Mouse (Mus musculus) erythroid progenitor cell, adult 5-6 weeks (primary cell): ENCODE data around the gene Tpm1. TPM values are rescaled to one million over a fixed set of nuclear protein-coding genes. Genes with fewer than 3 reads are reported as not detected.

Source experiments
- ATAC-seq: replicated peaks from 2 replicates; pipeline ENCODE4 v1.8.0; 2016; ENCODE audit warnings: moderate number of reproducible peaks, mild to moderate bottlenecking, moderate TSS enrichment, inconsistent platforms; ENCODE audit not compliant: poor library complexity, low FRiP score, severe bottlenecking
- total RNA-seq, 2 experiments: library from RNA; stranded (forward) in 1 of 2; stranded (reverse) in 1 of 2; fragments of 150-400 nt in 1 of 2; fragments of 186-747, 209-891 nt in 1 of 2; gene quantifications; 2 replicates each; pipeline versions ENCODE4 v1.2.3 to v1.2.4; 2015 to 2017; ENCODE audit warnings: low replicate concordance in 2 of 2

Gene Tpm1
- total RNA-seq (2015; ENCODE audit: low replicate concordance) = 53.7 and 60.2 TPM in 2 replicates
- 68.7 and 75.5 TPM in 2 replicates for total RNA-seq (2017; ENCODE audit: low replicate concordance)

- ATAC-seq = 0 out of 2 replicates have a peak, but pooled peaks have one; percentile 16
Measured at GRCm38 (mm10) chr9:67049086-67049824, at the start of gene Tpm1. Tpm1 (minus strand) TSS chr9:67049406.

GRCm38 (mm10) chr9:67094371-67094770 lies 45.2 kb upstream of the Tpm1 start:
- ATAC-seq = no peak

GRCm38 (mm10) chr9:67092210-67092609 lies 43.0 kb upstream of the Tpm1 start:
- ATAC-seq = no peak

- no peak for ATAC-seq
Measured at GRCm38 (mm10) chr9:67091598-67091997, 42.4 kb upstream of the Tpm1 start.

- ATAC-seq = no peak
Measured at GRCm38 (mm10) chr9:67091151-67091550, 41.9 kb upstream of the Tpm1 start.

GRCm38 (mm10) chr9:67090633-67091045 lies 41.4 kb upstream of the Tpm1 start:
- no peak for ATAC-seq

- no peak for ATAC-seq
Measured at GRCm38 (mm10) chr9:67089167-67089566, 40.0 kb upstream of the Tpm1 start.

- no peak; the same call in 1 of the 2 replicates for ATAC-seq
Measured at GRCm38 (mm10) chr9:67083801-67084200, 34.6 kb upstream of the Tpm1 start.

GRCm38 (mm10) chr9:67081688-67082087 lies 32.5 kb upstream of the Tpm1 start:
- no peak for ATAC-seq

GRCm38 (mm10) chr9:67077658-67078319 lies 28.6 kb upstream of the Tpm1 start:
- ATAC-seq = no peak

GRCm38 (mm10) chr9:67077266-67077657 lies 28.1 kb upstream of the Tpm1 start:
- no peak for ATAC-seq

GRCm38 (mm10) chr9:67072182-67072581 lies 23.0 kb upstream of the Tpm1 start:
- ATAC-seq = no peak

GRCm38 (mm10) chr9:67071596-67071995 lies 22.4 kb upstream of the Tpm1 start:
- ATAC-seq = no peak

GRCm38 (mm10) chr9:67071103-67071502 lies 21.9 kb upstream of the Tpm1 start:
- ATAC-seq = no peak

GRCm38 (mm10) chr9:67066616-67067015 lies 17.4 kb upstream of the Tpm1 start:
- no peak for ATAC-seq

GRCm38 (mm10) chr9:67059714-67060113 lies 10.5 kb upstream of the Tpm1 start:
- ATAC-seq = no peak

- no peak for ATAC-seq
Measured at GRCm38 (mm10) chr9:67058366-67058765, 9.2 kb upstream of the Tpm1 start.

GRCm38 (mm10) chr9:67050736-67051337 lies 1.6 kb upstream of the Tpm1 start:
- ATAC-seq = no peak

GRCm38 (mm10) chr9:67049836-67050235 lies 630 bp upstream of the Tpm1 start:
- no peak for ATAC-seq

GRCm38 (mm10) chr9:67048483-67049085 lies 622 bp downstream of the Tpm1 start:
- ATAC-seq = no peak
